In the genomic region with DNA sequence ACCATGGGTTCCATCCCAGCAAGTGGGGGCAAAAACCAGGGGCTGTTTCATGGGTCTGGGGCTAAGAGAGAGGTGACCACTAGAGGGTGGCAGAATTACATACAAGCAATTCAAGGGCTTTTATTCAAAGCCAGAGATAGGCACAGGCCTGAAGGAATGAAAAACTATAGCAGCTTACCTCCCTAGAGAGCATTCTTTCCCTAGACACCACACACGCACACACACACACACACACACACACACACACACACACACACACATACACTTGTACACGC, we compare ENCODE assay signal across 12 mouse cellular contexts. TPM values are rescaled to one million over a fixed set of nuclear protein-coding genes. Genes with fewer than 3 reads are reported as not detected.
DNase-seq lines count a peak whose midpoint lies in the region; ATAC-seq and TF ChIP-seq lines count a peak whose summit lies in the region.
"Had no signal": no experiment of that assay in that cellular context is flagged by ENCODE, and none has a peak within 500 bp of the region (broad histone marks: within the 10 kb centered on the region; RNA-seq: fewer than 3 reads in every experiment).

No protein-coding gene starts in this region.

- H3K4me2 ChIP-seq in kidney, embryonic 14.5 days (replicated peaks; ENCODE audit: low read depth, low read length) = no peak overlapping the region
- H3K4me2 ChIP-seq: hindbrain, embryonic 15.5 days had no signal

- TF ChIP-seq CTCF in kidney, adult 2 months (conservative IDR thresholded peaks at IDR 0.05; ENCODE audit: insufficient read depth, insufficient read length, low read depth, low read length) = peak; percentile 35
- no peak for TF ChIP-seq CTCF in testis, adult 2 months (IDR thresholded peaks at IDR 0.05; ENCODE audit: control insufficient read depth, insufficient read depth, insufficient replicate concordance, low read depth, low read length)

- no peak for TF ChIP-seq POLR2A in kidney, adult 2 months (IDR thresholded peaks at IDR 0.05; ENCODE audit: low read depth, low read length)
- no peak for TF ChIP-seq POLR2A in testis, adult 2 months (IDR thresholded peaks at IDR 0.05; ENCODE audit: control insufficient read depth, low read depth, low read length)

- H3K4me3 ChIP-seq in kidney, adult 2 months (ENCODE audit: insufficient read depth, low read depth, low read length) = no peak overlapping the region
- no peak overlapping the region for H3K4me3 ChIP-seq in kidney, embryonic 14.5 days (ENCODE audit: low read length)
- no peak overlapping the region for H3K4me3 ChIP-seq in testis, adult 2 months (ENCODE audit: control insufficient read depth, low read depth, low read length)
- H3K4me3 ChIP-seq: hindbrain, embryonic 15.5 days had no signal

- WGBS in kidney, adult 2 months = 57% methylated on average over 2 of the region's 2 CpGs
- 75% methylated on average over 2 of the region's 2 CpGs for WGBS in kidney, embryonic 14.5 days

- DNase-seq in CD4-positive, CD25-positive, alpha-beta regulatory T cell, adult 2 months (ENCODE audit: low read depth, low spot score) = peak; percentile 36
- DNase-seq in kidney, adult 2 months = peak; percentile 44
- DNase-seq in testis, postnatal 10 days (ENCODE audit: low spot score) = no peak
- peak; percentile 52 for DNase-seq in thymus, postnatal 4 days
- DNase-seq in right cerebral cortex, adult 18-20 months = no peak
- DNase-seq: lung, postnatal 14 days had no signal

- ATAC-seq in CD4-positive, CD25-positive, alpha-beta regulatory T cell, adult 4 months = no peak
- ATAC-seq in kidney, embryonic 14.5 days (ENCODE audit: low FRiP score, low TSS enrichment) = no peak
- ATAC-seq: activated CD4-positive, CD25-positive, alpha-beta regulatory T cell, adult 4 months; forebrain, embryonic 14.5 days had no signal

- peak overlapping the region; percentile 91 for H3K27ac ChIP-seq in kidney, adult 2 months (ENCODE audit: insufficient read depth, low read depth, low read length)
- no peak overlapping the region for H3K27ac ChIP-seq in kidney, embryonic 14.5 days (ENCODE audit: low read depth, low read length)
- peak overlapping the region; percentile 82 for H3K27ac ChIP-seq in testis, adult 2 months (ENCODE audit: control insufficient read depth, insufficient read depth, low read depth, low read length)
- H3K27ac ChIP-seq: hindbrain, embryonic 15.5 days had no signal

- H3K4me1 ChIP-seq in kidney, adult 2 months (ENCODE audit: control insufficient read depth, insufficient read depth, low read length) = peaks cover 27% of the 10 kb centered on the region
- H3K4me1 ChIP-seq in kidney, embryonic 14.5 days (ENCODE audit: control insufficient read depth, insufficient read depth, low read length) = 0 out of 2 replicates have a peak, but pooled peaks cover 2% of the 10 kb centered on the region
- H3K4me1 ChIP-seq in testis, adult 2 months (ENCODE audit: control insufficient read depth, insufficient read depth, low read length) = peaks cover 9% of the 10 kb centered on the region
- H3K4me1 ChIP-seq: hindbrain, embryonic 15.5 days had no signal

- H3K36me3 ChIP-seq in kidney, adult 2 months (ENCODE audit: control insufficient read depth, insufficient read depth, low read length) = no peaks in the 10 kb centered on the region
- no peaks in the 10 kb centered on the region for H3K36me3 ChIP-seq in kidney, embryonic 14.5 days (ENCODE audit: control insufficient read depth, insufficient read depth, low read length)
- no peaks in the 10 kb centered on the region for H3K36me3 ChIP-seq in testis, adult 2 months (ENCODE audit: control insufficient read depth, insufficient read depth, low read length)
- H3K36me3 ChIP-seq: hindbrain, embryonic 15.5 days had no signal

- no peaks in the 10 kb centered on the region for H3K27me3 ChIP-seq in kidney, adult 2 months (replicated peaks; ENCODE audit: control insufficient read depth, insufficient read depth, low read length)
- H3K27me3 ChIP-seq in kidney, embryonic 14.5 days (ENCODE audit: control insufficient read depth, insufficient read depth, low read length) = no peaks in the 10 kb centered on the region
- no peaks in the 10 kb centered on the region for H3K27me3 ChIP-seq in testis, adult 2 months (ENCODE audit: control insufficient read depth, insufficient read depth, low read length)
- H3K27me3 ChIP-seq: hindbrain, embryonic 15.5 days had no signal

- H3K9ac ChIP-seq in kidney, embryonic 14.5 days (ENCODE audit: low read depth, low read length) = no peak overlapping the region
- H3K9ac ChIP-seq: hindbrain, embryonic 15.5 days had no signal

- no peaks in the 10 kb centered on the region; the same call in 1 of the 2 replicates for H3K9me3 ChIP-seq in kidney, embryonic 14.5 days (ENCODE audit: control insufficient read depth, low read length)
- H3K9me3 ChIP-seq: hindbrain, embryonic 15.5 days had no signal

RNA-seq across cellular contexts. Expression of gene Fbxl14, which starts 11.7 kb away (rescaled TPM):
- polyA plus RNA-seq in CD4-positive, CD25-positive, alpha-beta regulatory T cell, adult 4 months (2017; shearing (Covaris generic)) = 10 to 100 TPM; 10.7 to 11.3 TPM
- 38.6 and 47.8 TPM in 2 replicates for polyA plus RNA-seq in kidney, adult 2 months (2012; rRNA removed)
- 7.2 and 9.6 TPM in 2 replicates for polyA plus RNA-seq in kidney, embryonic 14.5 days (2014; fragmentation: Nextera tagmentation; extraction: Ambion mirVana)
- polyA plus RNA-seq in testis, adult 2 months (2012; rRNA removed) = 21.6 and 21.8 TPM in 2 replicates

RNA-seq across cellular contexts. Expression of gene Adipor2, which starts 50.2 kb away (rescaled TPM):
- polyA plus RNA-seq in CD4-positive, CD25-positive, alpha-beta regulatory T cell, adult 4 months (2017; shearing (Covaris generic)) = 10 to 100 TPM in 1 of 2 experiments, 1 to 10 TPM in 1; 7.7 to 10.3 TPM
- 65.7 and 66.6 TPM in 2 replicates for polyA plus RNA-seq in kidney, adult 2 months (2012; rRNA removed)
- polyA plus RNA-seq in kidney, embryonic 14.5 days (2014; fragmentation: Nextera tagmentation; extraction: Ambion mirVana) = 22.6 and 33.4 TPM in 2 replicates
- 20.8 and 22.0 TPM in 2 replicates for polyA plus RNA-seq in testis, adult 2 months (2012; rRNA removed)

Comparison
In these comparisons a context has a peak if more than half of its experiments do, and no peak if none do; other contexts are left out.
1. DNase-seq: peak in CD4-positive, CD25-positive, alpha-beta regulatory T cell, adult 2 months (single experiment), kidney, adult 2 months (single experiment) and thymus, postnatal 4 days (single experiment); none in testis, postnatal 10 days (single experiment) and right cerebral cortex, adult 18-20 months (single experiment).